Mouse (Mus musculus) adrenal gland (tissue): ENCODE results near the gene Uspl1.

Source experiments
- intact Hi-C: fragments of 180-260 bp; cut with DNase I; formaldehyde crosslinking; loops from one replicate; pipeline ENCODE4 v1.15.1; 2025
- microRNA-seq, 2 experiments: library from miRNA; unstranded; fragments of <30 nt; microRNA quantifications; one replicate each; pipeline ENCODE4; 2019

The Uspl1 gene

DNA sequence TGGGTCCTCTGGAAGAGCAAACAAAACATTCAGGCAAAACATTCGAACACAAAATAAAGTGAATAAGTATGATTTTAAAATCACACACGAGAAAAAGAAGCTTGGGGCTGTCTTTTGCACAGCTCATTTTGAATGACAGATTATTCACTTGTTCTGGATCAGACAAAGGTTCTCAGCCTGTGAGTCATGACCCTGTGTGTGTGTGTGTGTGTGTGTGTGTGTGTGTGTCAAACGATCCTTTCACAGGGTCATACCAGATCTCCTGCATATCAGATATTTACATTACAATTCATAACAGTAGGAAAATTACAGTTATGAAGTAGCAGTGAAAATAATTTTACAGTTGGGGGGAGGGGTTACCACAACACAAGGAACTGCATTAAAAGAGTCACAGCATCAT lies 68.2 kb downstream of the Uspl1 start:
- intact Hi-C loops: no loop called here

GRCm38 (mm10) chr5:149253491-149253890 lies 69.3 kb downstream of the Uspl1 start:
- intact Hi-C loops: no loop called here

GRCm38 (mm10) chr5:149255522-149255921 lies 71.4 kb downstream of the Uspl1 start:
- intact Hi-C loops: no loop called here

DNA sequence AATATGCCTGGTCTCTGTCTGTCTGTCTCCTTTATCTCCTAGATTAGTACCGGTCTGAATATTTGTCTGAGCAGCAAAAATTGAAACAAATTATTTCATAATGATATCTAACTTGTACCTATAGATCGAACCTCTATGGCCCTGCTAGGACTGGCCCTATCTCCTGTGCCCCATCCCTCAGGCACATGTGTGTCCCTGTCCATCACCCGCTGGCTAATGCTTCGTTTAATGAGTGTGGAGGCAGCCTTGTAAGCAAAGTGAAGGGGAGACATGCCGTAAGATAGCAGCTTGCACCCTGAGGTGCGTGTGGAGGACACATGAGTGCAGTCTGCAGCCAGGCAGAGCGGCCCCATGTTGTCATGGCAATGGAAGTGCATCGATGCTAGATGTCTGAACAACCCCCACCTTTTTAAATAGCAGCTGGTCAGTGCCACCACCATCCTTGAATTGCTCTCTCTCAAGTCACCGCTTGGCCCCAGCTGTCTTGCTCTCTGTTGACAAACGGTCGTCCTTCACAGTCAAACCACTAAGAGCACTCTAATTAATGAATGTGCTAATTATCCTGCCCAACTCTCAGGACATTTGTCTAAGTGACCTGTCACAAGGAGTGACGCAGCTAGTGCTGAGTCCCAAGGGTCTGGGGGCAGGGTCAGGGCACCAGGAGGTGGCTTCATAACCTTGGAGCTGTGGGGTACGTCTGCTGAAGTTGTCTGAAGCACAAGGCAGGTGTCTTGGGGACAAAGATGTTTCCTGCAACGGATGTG lies 73.5 kb downstream of the Uspl1 start:
- intact Hi-C loops: no loop called here

- intact Hi-C loops: no loop called here
Measured at GRCm38 (mm10) chr5:149259093-149259492, 74.9 kb downstream of the Uspl1 start.

DNA sequence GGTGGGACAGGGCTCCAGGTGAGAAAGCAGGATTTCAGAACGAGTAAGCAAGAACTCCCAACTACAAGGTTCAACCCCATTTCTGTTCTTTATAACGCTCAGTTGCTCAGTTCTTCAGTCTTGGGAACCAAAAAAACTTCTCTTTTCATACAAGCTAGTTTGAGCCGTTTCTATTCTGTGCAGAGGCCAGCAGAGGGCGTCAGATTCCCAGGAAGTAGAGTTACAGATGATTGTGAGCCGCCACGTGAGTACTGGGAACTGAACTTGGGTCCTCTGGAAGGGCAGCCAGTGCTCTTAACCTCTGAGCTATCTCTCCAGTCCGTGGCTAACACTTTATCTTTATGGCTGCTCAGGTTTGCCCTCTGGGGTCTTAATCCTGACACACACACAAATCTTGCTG lies 77.3 kb downstream of the Uspl1 start:
- intact Hi-C loops: no loop called here

- intact Hi-C loops: no loop called here
Measured at GRCm38 (mm10) chr5:149261866-149262265, 77.7 kb downstream of the Uspl1 start.

GRCm38 (mm10) chr5:149264405-149264804 lies 80.3 kb downstream of the Uspl1 start, which contains the start of gene Alox5ap:
Alox5ap (plus strand) TSS chr5:149264767.
- intact Hi-C loops: no loop called here

DNA sequence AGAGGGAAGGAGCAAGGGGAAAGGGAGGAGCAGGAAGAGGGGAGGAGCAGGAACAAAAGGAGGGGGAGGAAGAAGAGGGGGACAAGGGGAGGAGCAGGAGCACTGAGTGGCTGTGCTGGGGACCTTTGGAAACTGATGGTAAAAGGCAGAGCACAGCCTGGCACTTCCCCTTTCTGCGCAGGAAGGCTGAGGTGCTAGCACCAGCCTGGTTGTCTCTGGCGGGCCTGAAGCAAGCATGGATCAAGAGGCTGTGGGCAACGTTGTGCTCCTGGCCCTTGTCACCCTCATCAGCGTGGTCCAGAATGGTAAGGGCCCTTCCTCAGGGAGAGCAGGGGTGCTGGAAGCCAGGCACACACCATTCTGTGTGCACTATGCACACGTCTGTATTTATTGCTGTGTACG lies 80.7 kb downstream of the Uspl1 start:
- intact Hi-C loops: no loop called here

Small RNAs within 50 kb of the gene (microRNA-seq; reads per million reads assigned to microRNA genes)
- 0 to 0.12 reads per million in 2 experiments for gene Gm24105
